Mouse (Mus musculus) layer of hippocampus, postnatal 10 days (tissue): ENCODE data around the gene Eif4g1. TPM values are rescaled to one million over a fixed set of nuclear protein-coding genes. Genes with fewer than 3 reads are reported as not detected.

Source experiments
- DNase-seq, 2 experiments: peaks; one replicate each; pipeline ENCODE4 v3.0.0; 2021; ENCODE audit warnings: low spot score in 2 of 2
- total RNA-seq, 2 experiments: library from RNA; stranded (reverse); gene quantifications; 2 replicates each; pipeline ENCODE4 v1.2.3; 2021

The Eif4g1 gene
- total RNA-seq, 2 experiments from 2014 or later = 349 to 379 TPM

- DNase-seq = no peak
These were observed 55.1 kb downstream of the Eif4g1 start for GRCm38 (mm10) chr16:20723247-20723646.

- peak; percentile 55 to 59 for DNase-seq
These were observed 56.2 kb downstream of the Eif4g1 start for GRCm38 (mm10) chr16:20724338-20724748.

GRCm38 (mm10) chr16:20725321-20725720 lies 57.2 kb downstream of the Eif4g1 start:
- no peak for DNase-seq

DNA sequence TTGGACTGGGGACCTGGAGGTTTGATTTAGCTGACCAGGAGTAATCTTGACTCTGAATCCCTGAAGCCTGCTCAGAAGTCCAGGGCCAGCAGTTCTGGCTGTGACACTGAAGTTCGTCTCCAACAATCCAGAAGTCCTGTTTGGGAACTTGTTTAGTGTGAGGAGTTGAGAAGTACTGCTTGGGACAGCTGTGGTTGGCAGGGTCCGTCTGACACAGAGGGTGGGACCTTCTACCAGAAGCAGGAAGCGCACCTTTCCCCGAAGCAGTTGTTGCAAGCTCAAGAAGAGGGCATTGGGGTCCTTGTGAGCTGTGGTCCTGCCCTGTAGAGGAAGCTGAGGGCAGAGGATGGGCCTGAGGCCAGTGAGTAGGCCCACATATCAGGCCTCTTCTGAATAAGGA lies 57.6 kb downstream of the Eif4g1 start:
- no peak for DNase-seq

DNA sequence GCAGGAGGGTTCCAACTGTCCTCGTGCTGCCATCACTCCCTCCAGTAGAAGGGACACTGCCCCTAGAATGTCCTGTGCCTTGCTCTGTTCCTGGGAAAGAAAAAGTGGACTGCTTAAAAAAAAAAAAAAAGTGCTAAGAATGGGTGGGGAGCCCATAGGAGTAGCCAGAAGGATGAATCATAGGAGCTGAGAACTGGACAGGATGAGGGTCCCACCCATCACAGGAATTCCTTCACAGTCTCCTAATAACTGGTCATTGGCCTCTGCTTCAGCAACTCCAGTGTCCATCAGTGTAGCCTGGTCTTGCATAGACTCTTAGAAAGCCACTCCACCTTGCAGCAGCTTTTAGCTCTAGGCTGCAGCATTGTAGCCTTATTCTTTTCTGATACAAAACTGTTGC lies 58.3 kb downstream of the Eif4g1 start:
- no peak for DNase-seq

DNA sequence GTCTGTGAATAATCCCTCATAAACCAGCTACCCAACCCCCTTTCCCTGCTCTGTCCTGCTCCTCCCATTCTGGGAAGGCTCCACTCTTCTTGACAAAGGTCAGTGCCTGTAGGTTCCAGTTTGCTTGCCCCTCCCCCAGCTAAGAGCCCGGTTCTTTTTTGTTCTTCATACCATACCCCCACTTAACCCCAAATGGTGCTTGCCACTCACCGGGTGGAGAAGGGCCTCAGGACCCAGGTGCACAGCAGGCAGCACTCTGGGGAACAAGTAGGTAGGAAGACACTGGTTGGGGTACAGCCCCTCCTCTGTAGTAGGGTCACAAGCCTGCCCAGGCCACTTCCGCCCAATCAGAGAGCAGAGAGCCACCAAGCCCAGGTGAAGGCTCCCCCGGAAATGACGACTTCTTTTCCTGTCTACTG lies 62.2 kb downstream of the Eif4g1 start:
- no peak for DNase-seq

- peak in 1 of 2 experiments; percentile 17 for DNase-seq
These were observed 63.6 kb downstream of the Eif4g1 start for GRCm38 (mm10) chr16:20731688-20732087.

DNA sequence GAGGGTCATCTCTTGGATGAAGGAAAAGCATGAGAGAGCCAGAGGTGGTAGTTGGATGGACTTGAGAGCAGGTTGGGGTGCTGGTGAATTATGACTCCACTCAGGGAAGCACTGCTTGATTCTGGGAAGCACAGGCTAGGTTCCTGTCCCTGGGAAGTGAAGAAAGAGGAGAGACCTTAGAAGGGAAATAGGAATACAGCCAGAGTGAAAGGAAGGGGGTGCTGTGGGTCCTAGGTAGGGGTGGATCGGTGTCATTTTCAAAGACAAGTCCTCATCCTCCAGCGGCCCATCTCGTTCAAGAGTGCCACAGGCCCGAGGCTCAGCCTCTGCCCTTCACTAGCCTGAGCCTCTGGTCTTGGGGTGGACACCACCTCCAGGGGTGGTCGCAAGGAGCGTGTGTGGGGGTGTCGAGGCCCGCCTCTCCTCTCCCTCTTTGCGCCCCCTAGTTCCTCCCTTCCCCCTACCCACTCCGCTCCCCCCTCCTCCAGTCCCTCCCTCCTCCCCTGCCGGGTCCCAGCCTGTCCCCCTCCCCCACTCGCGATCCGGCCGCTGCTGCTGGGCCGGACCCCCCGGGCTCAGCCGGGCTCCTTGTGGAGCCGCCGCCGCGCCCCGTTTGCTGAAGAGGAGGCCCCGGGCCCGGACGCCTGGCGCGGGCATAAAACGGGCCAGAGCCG lies 64.3 kb downstream of the Eif4g1 start:
- peak; percentile 50 to 65 for DNase-seq

DNA sequence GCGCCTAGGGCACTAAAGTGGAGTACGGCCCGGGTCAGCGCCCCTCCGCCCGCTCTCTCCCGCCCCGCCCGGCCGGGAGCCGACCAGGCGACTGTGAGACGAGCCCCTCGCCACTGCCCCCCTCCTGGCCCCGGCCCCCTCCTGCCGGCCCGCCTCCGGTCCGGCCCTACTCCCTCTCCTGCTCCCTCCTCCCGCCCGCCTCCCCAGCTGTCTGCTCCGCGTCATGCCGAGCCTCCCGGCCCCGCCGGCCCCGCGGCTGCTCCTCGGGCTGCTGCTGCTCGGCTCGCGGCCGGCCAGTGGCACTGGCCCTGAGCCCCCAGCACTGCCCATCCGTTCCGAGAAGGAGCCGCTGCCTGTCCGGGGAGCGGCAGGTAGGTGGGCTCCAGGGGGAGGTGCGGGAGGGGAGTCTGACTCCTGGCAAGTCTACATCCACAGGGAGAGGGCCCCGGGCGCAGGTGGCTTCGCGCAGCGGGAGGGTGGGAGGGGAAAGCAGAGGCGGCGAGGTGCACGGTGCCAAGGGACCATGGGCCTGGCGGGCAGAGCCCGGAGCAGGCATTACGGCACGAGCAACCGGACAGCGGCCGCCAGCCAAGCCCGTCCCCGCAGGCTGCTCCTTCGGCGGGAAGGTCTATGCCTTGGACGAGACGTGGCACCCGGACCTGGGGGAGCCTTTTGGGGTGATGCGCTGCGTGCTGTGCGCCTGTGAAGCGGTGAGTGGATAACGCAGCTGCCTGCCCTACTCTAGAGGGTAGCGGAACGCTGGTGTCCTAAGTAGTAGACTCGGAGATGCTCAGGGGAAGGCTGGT lies 65.0 kb downstream of the Eif4g1 start, which contains the start of gene Chrd:
Gene Chrd (plus strand): TSS at position 203 of the 806 bp plus-strand sequence.
- peak; percentile 66 to 75 for DNase-seq

DNA sequence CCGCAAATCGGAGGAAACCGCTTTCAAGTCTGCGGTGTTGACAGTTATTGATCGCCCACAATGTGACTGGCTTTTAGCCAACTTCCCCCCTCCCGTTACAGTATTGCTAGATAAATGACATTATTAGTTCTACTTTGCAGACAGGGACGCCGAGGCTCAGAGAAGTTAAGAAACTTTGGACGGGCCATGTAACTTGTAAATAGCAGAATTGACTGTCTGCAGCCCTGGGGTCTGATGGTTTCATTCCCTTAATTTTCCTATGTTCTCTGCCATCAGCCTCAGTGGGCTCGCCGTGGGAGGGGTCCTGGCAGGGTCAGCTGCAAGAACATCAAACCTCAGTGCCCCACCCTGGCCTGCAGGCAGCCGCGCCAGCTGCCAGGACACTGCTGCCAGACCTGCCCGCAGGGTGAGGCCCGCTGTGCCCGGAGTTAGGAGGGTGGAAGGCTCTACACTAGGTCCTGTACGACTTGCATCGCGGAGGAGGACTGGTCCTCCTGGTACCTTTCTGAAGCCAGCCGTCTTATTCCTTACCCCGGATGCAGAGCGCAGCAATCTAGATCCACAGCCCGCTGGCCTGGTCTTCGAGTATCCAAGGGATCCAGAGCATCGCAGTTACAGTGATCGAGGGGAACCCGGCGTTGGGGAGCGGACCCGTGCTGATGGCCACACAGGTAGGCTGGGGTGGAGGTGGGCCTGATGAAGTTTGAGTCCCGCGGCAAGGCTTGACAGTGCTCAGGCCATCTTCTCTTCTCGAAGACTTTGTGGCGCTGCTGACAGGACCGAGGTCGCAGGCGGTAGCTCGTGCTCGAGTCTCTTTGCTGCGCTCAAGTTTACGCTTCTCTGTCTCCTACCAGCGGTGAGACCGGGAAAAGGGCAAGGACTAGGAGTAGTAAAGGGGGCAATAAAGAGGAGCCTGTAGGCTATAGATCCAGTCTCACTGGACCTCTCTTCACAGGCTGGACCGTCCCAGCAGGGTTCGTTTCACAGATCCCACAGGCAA lies 65.9 kb downstream of the Eif4g1 start, which contains the start of gene Thpo:
Gene Thpo (minus strand): TSS at position 781 of the 1,000 bp plus-strand sequence.
- DNase-seq = no peak

DNA sequence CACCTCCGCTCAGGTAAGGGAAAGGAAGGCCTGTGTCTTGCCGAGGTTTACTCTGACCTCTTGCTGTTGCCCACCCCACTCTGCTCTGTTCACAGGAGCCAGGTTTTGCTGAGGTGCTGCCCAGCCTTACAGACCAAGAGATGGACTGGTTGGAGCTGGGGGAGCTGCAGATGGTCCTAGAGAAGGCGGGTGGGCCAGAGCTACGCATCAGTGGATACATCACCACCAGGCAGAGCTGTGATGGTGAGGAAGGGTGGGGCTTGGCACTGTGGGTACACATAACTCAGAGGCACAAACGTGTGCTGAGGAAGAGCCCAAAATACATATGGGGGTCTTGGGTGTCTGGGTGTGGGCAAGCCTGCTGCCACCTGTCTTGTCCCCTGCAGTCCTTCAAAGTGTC lies 67.5 kb downstream of the Eif4g1 start:
- DNase-seq = no peak

DNA sequence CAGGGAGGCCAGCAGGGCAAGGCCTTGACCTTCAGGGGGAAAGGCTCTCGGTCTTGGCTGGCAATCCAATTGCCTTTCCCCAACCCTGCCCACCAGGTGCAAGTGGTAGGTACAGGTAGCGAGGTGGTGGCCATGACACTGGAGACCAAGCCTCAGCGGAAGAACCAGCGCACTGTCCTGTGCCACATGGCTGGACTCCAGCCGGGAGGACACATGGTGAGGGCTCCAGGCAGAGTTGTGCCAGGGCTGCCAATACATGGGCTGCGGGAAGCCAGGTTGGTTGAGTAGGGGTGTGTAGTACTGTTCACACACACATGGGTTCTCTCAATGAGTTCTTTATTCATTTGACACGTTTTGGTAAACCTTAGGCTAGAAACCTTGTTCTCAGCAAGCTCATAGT lies 68.1 kb downstream of the Eif4g1 start:
- DNase-seq = no peak

GRCm38 (mm10) chr16:20736823-20737222 lies 68.7 kb downstream of the Eif4g1 start:
- DNase-seq = no peak

GRCm38 (mm10) chr16:20739845-20740244 lies 71.7 kb downstream of the Eif4g1 start:
- DNase-seq = no peak

Other genes with a start within 250 kb of the Eif4g1 start
- gene Abcc5, start 241.9 kb upstream of the Eif4g1 start, total RNA-seq = 100 to 1,000 TPM; 149 to 202 TPM
- gene Eif2b5, start 169.5 kb upstream of the Eif4g1 start, total RNA-seq = 10 to 100 TPM; 59.6 to 61.7 TPM
- 10 to 100 TPM; 83.1 to 87.2 TPM for gene Dvl3, start 151.3 kb upstream of the Eif4g1 start, total RNA-seq
- 100 to 1,000 TPM; 893 to 941 TPM for gene Ap2m1, start 132.8 kb upstream of the Eif4g1 start, total RNA-seq
- gene Abcf3, start 119.7 kb upstream of the Eif4g1 start, total RNA-seq = 10 to 100 TPM; 61.3 to 90.1 TPM
- gene Vwa5b2, start 78.8 kb upstream of the Eif4g1 start, total RNA-seq = 10 to 100 TPM; 44.4 to 45.6 TPM
- gene Eef1akmt4, start 56.7 kb upstream of the Eif4g1 start, total RNA-seq = 1 to 10 TPM; 2.9 TPM
- under 1 TPM in 1 of 2 experiments, not detected in 1; 0.53 TPM for gene Gm49333, start 56.7 kb upstream of the Eif4g1 start, total RNA-seq
- 10 to 100 TPM; 12.4 to 14.0 TPM for gene Alg3, start 56.6 kb upstream of the Eif4g1 start, total RNA-seq
- gene Camk2n2, start 47.0 kb upstream of the Eif4g1 start, total RNA-seq = 100 to 1,000 TPM; 143 to 153 TPM
- gene Ece2, start 38.5 kb upstream of the Eif4g1 start, total RNA-seq = 10 to 100 TPM; 29.5 to 33.8 TPM
- gene Psmd2, start 16.7 kb upstream of the Eif4g1 start, total RNA-seq = 100 to 1,000 TPM; 248 to 270 TPM
- gene Fam131a, start 24.9 kb downstream of the Eif4g1 start, total RNA-seq = 100 to 1,000 TPM; 298 to 325 TPM
- gene Polr2h, start 49.4 kb downstream of the Eif4g1 start, total RNA-seq = 10 to 100 TPM; 23.2 to 27.7 TPM
- 10 to 100 TPM; 41.4 to 50.7 TPM for gene Clcn2, start 49.4 kb downstream of the Eif4g1 start, total RNA-seq
- gene Chrd, start 64.8 kb downstream of the Eif4g1 start, total RNA-seq = 10 to 100 TPM; 25.1 TPM
- 1 to 10 TPM; 3.7 to 4.3 TPM for gene Thpo, start 66.2 kb downstream of the Eif4g1 start, total RNA-seq